Mouse (Mus musculus): ENCODE measurements around the gene Ap2a1. TPM values are rescaled to one million over a fixed set of nuclear protein-coding genes. Genes with fewer than 3 reads are reported as not detected.
A peak's percentile ranks its signal among the peaks of the same experiment; 100 is the strongest.

Gene Ap2a1
- polyA plus RNA-seq, 1 experiment, result 107 TPM

DNA sequence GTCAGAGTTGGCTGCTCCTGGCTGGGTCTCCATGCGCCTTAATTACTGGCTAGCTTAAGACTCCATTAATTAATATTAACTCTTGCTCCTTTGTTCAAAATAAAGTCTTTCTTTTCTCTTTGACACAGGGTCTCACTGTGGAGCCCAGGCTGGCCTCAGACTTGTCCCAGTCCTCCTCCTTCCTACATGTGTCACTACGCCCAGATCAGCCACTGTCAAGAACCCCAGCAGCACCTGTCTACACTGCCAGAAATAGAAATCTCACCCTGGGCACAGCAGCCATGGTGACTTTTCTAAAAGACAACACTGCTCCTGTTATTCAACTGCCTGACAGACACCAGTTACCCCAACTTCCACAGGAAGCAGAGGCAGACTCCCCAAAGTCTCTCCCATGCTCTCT, 14.9 kb downstream of the Ap2a1 start:
- Histone ChIP-seq H3K36me3 (ENCODE audit: control insufficient read depth, insufficient read depth, low read length, poor library complexity, severe bottlenecking) (0 out of 2 replicates have a peak, but pooled peaks cover 4% of the 10 kb centered on the region), H3K9ac (ENCODE audit: low read depth, poor library complexity, severe bottlenecking) (no peak overlapping the region), H3K4me3 (ENCODE audit: low read depth, low read length) (no peak overlapping the region)

DNA sequence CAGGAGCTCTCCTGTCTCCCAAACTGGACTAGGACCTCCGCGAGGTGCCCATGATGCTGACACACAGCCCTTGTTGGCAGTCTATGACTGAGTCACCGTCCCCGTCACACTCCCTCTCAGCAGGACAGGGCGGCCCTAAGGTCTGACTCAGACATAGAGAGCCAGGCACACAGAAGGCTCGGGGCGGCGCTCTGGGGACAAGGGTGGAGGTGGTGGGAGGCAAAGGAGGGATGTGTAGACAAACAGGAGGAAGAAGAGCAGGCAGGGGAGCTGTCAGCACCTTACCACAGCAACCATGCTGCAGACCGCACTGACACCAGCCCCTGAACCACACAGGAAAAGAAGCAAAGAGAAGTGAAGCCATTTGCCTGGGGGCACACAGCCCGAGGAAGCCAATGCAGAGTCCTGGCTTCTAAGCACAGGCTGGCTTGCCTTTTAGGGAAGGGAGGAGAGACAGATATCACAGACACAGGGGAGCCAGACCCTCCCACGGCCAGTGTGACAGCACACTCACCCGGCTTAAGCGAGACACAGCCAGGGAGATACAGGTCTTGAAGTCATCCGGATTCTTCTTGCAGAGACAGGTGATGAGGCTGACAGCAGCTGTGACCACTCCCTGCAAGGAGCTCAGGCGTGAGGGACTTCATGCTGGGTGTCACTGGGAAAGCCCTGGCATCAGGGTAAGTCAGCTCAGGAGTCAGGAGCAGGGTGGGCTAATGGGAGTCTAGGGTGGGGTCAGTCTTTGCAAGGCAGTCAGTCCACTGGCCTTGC, 20.4 kb downstream of the Ap2a1 start:
- Histone ChIP-seq H3K9me3 (replicated peaks; ENCODE audit: control insufficient read depth, insufficient read depth, low read length, poor library complexity, severe bottlenecking) (no peaks in the 10 kb centered on the region), H3K4me3 (ENCODE audit: low read depth, low read length) (no peak overlapping the region), H3K9ac (ENCODE audit: low read depth, poor library complexity, severe bottlenecking) (no peak overlapping the region), H3K4me1 (ENCODE audit: control insufficient read depth, insufficient read depth, low read length) (no peaks in the 10 kb centered on the region), H3K27me3 (ENCODE audit: control insufficient read depth, insufficient read depth, low read length, poor library complexity, severe bottlenecking) (no peaks in the 10 kb centered on the region), H3K36me3 (ENCODE audit: control insufficient read depth, insufficient read depth, low read length, poor library complexity, severe bottlenecking) (0 out of 2 replicates have a peak, but pooled peaks cover 2% of the 10 kb centered on the region), H3K27ac (ENCODE audit: insufficient read depth, low read length) (no peak overlapping the region)
- TF ChIP-seq CTCF (IDR thresholded peaks at IDR 0.05; ENCODE audit: low read depth, low read length) (no peak), POLR2A (IDR thresholded peaks at IDR 0.05; ENCODE audit: insufficient read depth, low read length) (no peak), EP300 (IDR thresholded peaks at IDR 0.05; ENCODE audit: insufficient read depth, low read depth, low read length) (no peak)

More for the DNA sequence above, 14.9 kb downstream of the Ap2a1 start:
- Histone ChIP-seq H3K27me3 (ENCODE audit: control insufficient read depth, insufficient read depth, low read length, poor library complexity, severe bottlenecking) (no peaks in the 10 kb centered on the region), H3K9me3 (replicated peaks; ENCODE audit: control insufficient read depth, insufficient read depth, low read length, poor library complexity, severe bottlenecking) (no peaks in the 10 kb centered on the region), H3K27ac (ENCODE audit: insufficient read depth, low read length) (no peak overlapping the region), H3K4me1 (ENCODE audit: control insufficient read depth, insufficient read depth, low read length) (no peaks in the 10 kb centered on the region)
- TF ChIP-seq CTCF (IDR thresholded peaks at IDR 0.05; ENCODE audit: low read depth, low read length) (no peak), POLR2A (IDR thresholded peaks at IDR 0.05; ENCODE audit: insufficient read depth, low read length) (no peak), EP300 (IDR thresholded peaks at IDR 0.05; ENCODE audit: insufficient read depth, low read depth, low read length) (no peak)

DNA sequence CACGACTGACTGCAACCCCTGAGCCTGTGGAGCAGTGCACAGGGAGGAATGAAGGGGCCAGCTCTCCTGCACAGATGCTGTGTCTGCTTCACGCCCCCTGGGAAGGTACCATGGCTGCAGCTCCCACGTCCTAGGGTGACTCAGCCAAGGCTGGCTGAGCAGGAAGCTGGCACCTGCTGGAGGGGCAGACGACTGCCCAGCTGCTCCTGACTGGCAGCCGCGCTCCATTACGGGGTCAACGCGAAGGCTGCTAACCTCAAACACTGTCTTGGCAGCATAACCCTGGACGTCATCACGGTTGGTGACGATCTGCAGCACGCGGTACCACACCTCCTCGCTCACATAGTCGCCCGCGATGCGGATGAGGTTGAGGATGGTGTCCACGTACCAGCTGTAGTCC, 23.9 kb downstream of the Ap2a1 start:
- Histone ChIP-seq H3K27ac (ENCODE audit: insufficient read depth, low read length) (no peak overlapping the region), H3K36me3 (ENCODE audit: control insufficient read depth, insufficient read depth, low read length, poor library complexity, severe bottlenecking) (0 out of 2 replicates have a peak, but pooled peaks cover 2% of the 10 kb centered on the region), H3K4me1 (ENCODE audit: control insufficient read depth, insufficient read depth, low read length) (no peaks in the 10 kb centered on the region), H3K9me3 (replicated peaks; ENCODE audit: control insufficient read depth, insufficient read depth, low read length, poor library complexity, severe bottlenecking) (no peaks in the 10 kb centered on the region), H3K9ac (ENCODE audit: low read depth, poor library complexity, severe bottlenecking) (no peak overlapping the region), H3K4me3 (ENCODE audit: low read depth, low read length) (no peak overlapping the region), H3K27me3 (ENCODE audit: control insufficient read depth, insufficient read depth, low read length, poor library complexity, severe bottlenecking) (no peaks in the 10 kb centered on the region)
- TF ChIP-seq EP300 (IDR thresholded peaks at IDR 0.05; ENCODE audit: insufficient read depth, low read depth, low read length) (no peak), CTCF (IDR thresholded peaks at IDR 0.05; ENCODE audit: low read depth, low read length) (no peak), POLR2A (IDR thresholded peaks at IDR 0.05; ENCODE audit: insufficient read depth, low read length) (no peak)

DNA sequence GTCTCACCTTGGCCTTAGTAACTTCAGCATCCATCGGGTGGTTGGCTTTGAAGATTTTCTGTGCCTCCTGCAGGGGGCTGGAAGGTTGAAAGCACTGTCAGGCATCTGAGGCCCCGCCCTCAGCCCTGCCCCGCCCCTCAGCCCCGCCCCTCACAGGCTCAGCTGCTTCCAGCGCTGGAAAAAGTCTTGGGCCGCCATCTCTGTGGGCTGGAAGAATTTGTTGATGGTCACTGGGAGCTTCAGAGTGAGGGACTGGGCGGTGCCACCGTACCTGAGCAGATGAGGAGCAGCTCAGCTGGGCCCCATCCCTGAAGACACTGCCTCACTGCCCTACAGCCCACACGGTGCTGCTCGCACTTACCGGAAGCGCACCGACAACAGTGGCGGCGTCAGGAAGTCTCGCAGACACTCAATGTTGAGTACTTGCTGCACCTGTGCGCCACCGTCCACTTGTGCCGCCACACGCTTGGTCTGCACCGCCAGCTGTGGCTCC, 28.0 kb downstream of the Ap2a1 start:
- no peaks in the 10 kb centered on the region for H3K27me3 ChIP-seq (ENCODE audit: control insufficient read depth, insufficient read depth, low read length, poor library complexity, severe bottlenecking)
- no peaks in the 10 kb centered on the region for H3K9me3 ChIP-seq (replicated peaks; ENCODE audit: control insufficient read depth, insufficient read depth, low read length, poor library complexity, severe bottlenecking)
- H3K4me1 ChIP-seq (ENCODE audit: control insufficient read depth, insufficient read depth, low read length), result no peaks in the 10 kb centered on the region
- H3K9ac ChIP-seq (ENCODE audit: low read depth, poor library complexity, severe bottlenecking), result peak overlapping the region; percentile 1; the same call in 1 of the 2 replicates
- peak overlapping the region; percentile 59 for H3K4me3 ChIP-seq (ENCODE audit: low read depth, low read length)
- TF ChIP-seq EP300 (IDR thresholded peaks at IDR 0.05; ENCODE audit: insufficient read depth, low read depth, low read length) (no peak), CTCF (IDR thresholded peaks at IDR 0.05; ENCODE audit: low read depth, low read length) (no peak), POLR2A (IDR thresholded peaks at IDR 0.05; ENCODE audit: insufficient read depth, low read length) (peak; percentile 21)
- H3K27ac ChIP-seq (ENCODE audit: insufficient read depth, low read length), result no peak overlapping the region
- H3K36me3 ChIP-seq (ENCODE audit: control insufficient read depth, insufficient read depth, low read length, poor library complexity, severe bottlenecking), result no peaks in the 10 kb centered on the region

DNA sequence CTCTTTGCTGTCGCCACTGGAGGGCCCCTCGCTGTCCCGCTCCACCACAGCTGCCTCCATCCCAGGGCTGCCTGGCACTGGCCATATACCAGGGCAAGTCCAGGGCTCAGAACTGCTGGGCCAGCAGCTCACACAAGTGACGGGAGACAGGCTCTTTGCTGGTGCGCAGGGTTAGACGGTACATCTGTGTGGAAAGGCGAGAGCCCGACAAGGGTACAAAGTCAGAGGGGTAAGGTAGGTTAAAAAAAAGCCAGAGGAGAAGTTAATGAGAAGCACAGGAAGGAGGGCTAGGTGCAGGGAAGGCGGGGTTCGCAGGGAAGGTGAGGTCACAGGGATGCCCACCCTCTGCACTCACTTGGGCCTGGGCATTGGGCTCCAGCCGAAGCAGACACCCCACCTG, 28.7 kb downstream of the Ap2a1 start:
- Histone ChIP-seq H3K4me3 (ENCODE audit: low read depth, low read length) (no peak overlapping the region), H3K9ac (ENCODE audit: low read depth, poor library complexity, severe bottlenecking) (no peak overlapping the region), H3K9me3 (replicated peaks; ENCODE audit: control insufficient read depth, insufficient read depth, low read length, poor library complexity, severe bottlenecking) (no peaks in the 10 kb centered on the region), H3K4me1 (ENCODE audit: control insufficient read depth, insufficient read depth, low read length) (no peaks in the 10 kb centered on the region), H3K27ac (ENCODE audit: insufficient read depth, low read length) (no peak overlapping the region), H3K27me3 (ENCODE audit: control insufficient read depth, insufficient read depth, low read length, poor library complexity, severe bottlenecking) (no peaks in the 10 kb centered on the region), H3K36me3 (ENCODE audit: control insufficient read depth, insufficient read depth, low read length, poor library complexity, severe bottlenecking) (no peaks in the 10 kb centered on the region)
- no peak for TF ChIP-seq CTCF (IDR thresholded peaks at IDR 0.05; ENCODE audit: low read depth, low read length)
- no peak for TF ChIP-seq POLR2A (IDR thresholded peaks at IDR 0.05; ENCODE audit: insufficient read depth, low read length)
- no peak for TF ChIP-seq EP300 (IDR thresholded peaks at IDR 0.05; ENCODE audit: insufficient read depth, low read depth, low read length)

DNA sequence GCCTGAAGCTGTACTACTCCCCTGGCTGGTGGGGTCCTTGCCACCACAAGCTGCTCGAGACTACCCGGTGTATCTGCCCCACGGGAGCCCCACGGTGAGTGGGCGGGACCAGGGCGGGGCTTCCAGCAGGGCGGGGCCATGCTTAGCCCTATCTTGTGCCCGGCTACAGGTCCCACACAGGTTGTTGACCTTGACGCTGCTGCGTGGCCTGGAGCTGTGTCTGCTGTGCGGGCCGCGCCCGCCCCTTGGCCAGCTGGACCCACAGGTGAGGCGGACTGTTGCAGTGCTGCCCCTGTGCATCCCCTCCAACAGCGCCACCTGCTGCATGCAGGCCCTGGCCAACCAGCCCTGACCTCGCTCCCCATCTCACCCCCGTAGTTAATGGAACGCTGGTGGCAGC, 30.7 kb downstream of the Ap2a1 start:
- TF ChIP-seq CTCF (IDR thresholded peaks at IDR 0.05; ENCODE audit: low read depth, low read length) (peak; percentile 86), POLR2A (IDR thresholded peaks at IDR 0.05; ENCODE audit: insufficient read depth, low read length) (no peak), EP300 (IDR thresholded peaks at IDR 0.05; ENCODE audit: insufficient read depth, low read depth, low read length) (0 out of 2 replicates have a peak, but pooled peaks have one; percentile 58)
- Histone ChIP-seq H3K36me3 (ENCODE audit: control insufficient read depth, insufficient read depth, low read length, poor library complexity, severe bottlenecking) (no peaks in the 10 kb centered on the region), H3K9ac (ENCODE audit: low read depth, poor library complexity, severe bottlenecking) (no peak overlapping the region), H3K27me3 (ENCODE audit: control insufficient read depth, insufficient read depth, low read length, poor library complexity, severe bottlenecking) (no peaks in the 10 kb centered on the region), H3K27ac (ENCODE audit: insufficient read depth, low read length) (peak overlapping the region; percentile 24), H3K4me3 (ENCODE audit: low read depth, low read length) (peak overlapping the region; percentile 3; the same call in 1 of the 2 replicates), H3K4me1 (ENCODE audit: control insufficient read depth, insufficient read depth, low read length) (no peaks in the 10 kb centered on the region), H3K9me3 (replicated peaks; ENCODE audit: control insufficient read depth, insufficient read depth, low read length, poor library complexity, severe bottlenecking) (no peaks in the 10 kb centered on the region)
